Mouse (Mus musculus): ENCODE measurements around the gene Ankrd50.

GRCm38 (mm10) chr3:38433495-38434464 lies 50.9 kb downstream of the Ankrd50 start:
- TF ChIP-seq EP300 (IDR thresholded peaks at IDR 0.05; ENCODE audit: insufficient read depth, low read depth, low read length) (no peak), CTCF (IDR thresholded peaks at IDR 0.05; ENCODE audit: low read depth, low read length) (no peak), POLR2A (IDR thresholded peaks at IDR 0.05; ENCODE audit: insufficient read depth, low read length) (no peak)

Data from ES-Bruce4 (cell line).